Mouse (Mus musculus) heart, embryonic 12.5 days (tissue): ENCODE measurements around the gene Apol6. TPM values are rescaled to one million over a fixed set of nuclear protein-coding genes. Genes with fewer than 3 reads are reported as not detected.

Experiments
- polyA plus RNA-seq: library from polyadenylated mRNA; unstranded; fragments of >200 nt; fragmentation: Nextera tagmentation; extraction: Ambion mirVana; gene quantifications from 2 replicates; pipeline ENCODE4 v1.2.1, GENCODE M21; 2016

The Apol6 gene
- polyA plus RNA-seq, 1 experiment from 2014 or later = 0.36 TPM

Other genes with a start within 250 kb of the Apol6 start
- 17.7 and 18.9 TPM in 2 replicates for gene Zfp251, start 173.3 kb upstream of the Apol6 start, polyA plus RNA-seq
- 6.3 and 6.5 TPM in 2 replicates for gene Zfp7, start 165.5 kb upstream of the Apol6 start, polyA plus RNA-seq
- 0.26 and 0.32 TPM in 2 replicates for gene Gm49527, start 165.4 kb upstream of the Apol6 start, polyA plus RNA-seq
- gene Zfp647, start 119.3 kb upstream of the Apol6 start, polyA plus RNA-seq = 7.6 and 8.2 TPM in 2 replicates
- 44.1 and 45.8 TPM in 2 replicates for gene 1110038F14Rik, start 96.2 kb upstream of the Apol6 start, polyA plus RNA-seq
- gene Mb, start 5.9 kb downstream of the Apol6 start, polyA plus RNA-seq = 209 and 214 TPM in 2 replicates